Mouse (Mus musculus): Measurements from ENCODE around the gene N4bp3. TPM values are rescaled to one million over a fixed set of nuclear protein-coding genes. Genes with fewer than 3 reads are reported as not detected.

Gene N4bp3
- polyA plus RNA-seq, 1 experiment from 2014 or later, result 39.2 TPM

- no peak for DNase-seq
- no peak overlapping the region for H3K27ac ChIP-seq (ENCODE audit: low read depth)
- no peak overlapping the region for H3K9ac ChIP-seq
- H3K36me3 ChIP-seq (ENCODE audit: insufficient read depth), result peaks cover 98% of the 10 kb centered on the region
- no peaks in the 10 kb centered on the region for H3K9me3 ChIP-seq (ENCODE audit: low read depth, low read length)
- H3K4me2 ChIP-seq, result no peak overlapping the region
- H3K27me3 ChIP-seq (ENCODE audit: insufficient read depth, low read length), result no peaks in the 10 kb centered on the region
- no peak overlapping the region for H3K4me3 ChIP-seq (ENCODE audit: low read depth, low read length)
- no peaks in the 10 kb centered on the region for H3K4me1 ChIP-seq (ENCODE audit: insufficient read depth)
- 93% methylated on average over 1 of the region's 1 CpGs for WGBS
- no peak for ATAC-seq (ENCODE audit: insufficient read depth)
- no peak for TF ChIP-seq CTCF (IDR thresholded peaks at IDR 0.05; ENCODE audit: low read depth)
Measured at GRCm38 (mm10) chr11:51595459-51596083, 55.1 kb downstream of the N4bp3 start.

- TF ChIP-seq CTCF (IDR thresholded peaks at IDR 0.05; ENCODE audit: low read depth), result no peak
- Histone ChIP-seq H3K27me3 (ENCODE audit: insufficient read depth, low read length) (no peaks in the 10 kb centered on the region), H3K4me3 (ENCODE audit: low read depth, low read length) (no peak overlapping the region)
Measured at GRCm38 (mm10) chr11:51594715-51595350, 55.8 kb downstream of the N4bp3 start.

GRCm38 (mm10) chr11:51593849-51594248 lies 56.8 kb downstream of the N4bp3 start:
- Histone ChIP-seq H3K4me1 (ENCODE audit: insufficient read depth) (no peaks in the 10 kb centered on the region), H3K27ac (ENCODE audit: low read depth) (no peak overlapping the region), H3K9ac (no peak overlapping the region), H3K36me3 (ENCODE audit: insufficient read depth) (peaks cover 98% of the 10 kb centered on the region), H3K4me3 (ENCODE audit: low read depth, low read length) (no peak overlapping the region), H3K27me3 (ENCODE audit: insufficient read depth, low read length) (no peaks in the 10 kb centered on the region), H3K4me2 (no peak overlapping the region), H3K9me3 (ENCODE audit: low read depth, low read length) (no peaks in the 10 kb centered on the region)
- no peak for TF ChIP-seq CTCF (IDR thresholded peaks at IDR 0.05; ENCODE audit: low read depth)
- WGBS, result 85% methylated on average over 6 of the region's 6 CpGs
- DNase-seq, result no peak
- no peak for ATAC-seq (ENCODE audit: insufficient read depth)

More at GRCm38 (mm10) chr11:51594715-51595350, 55.8 kb downstream of the N4bp3 start:
- H3K9ac ChIP-seq, result no peak overlapping the region
- H3K4me2 ChIP-seq, result no peak overlapping the region
- WGBS, result 60% methylated on average over 3 of the region's 3 CpGs
- H3K9me3 ChIP-seq (ENCODE audit: low read depth, low read length), result no peaks in the 10 kb centered on the region
- no peak for ATAC-seq (ENCODE audit: insufficient read depth)
- H3K36me3 ChIP-seq (ENCODE audit: insufficient read depth), result peaks cover 98% of the 10 kb centered on the region
- no peaks in the 10 kb centered on the region for H3K4me1 ChIP-seq (ENCODE audit: insufficient read depth)
- DNase-seq, result peak; percentile 61
- no peak overlapping the region for H3K27ac ChIP-seq (ENCODE audit: low read depth)

GRCm38 (mm10) chr11:51593368-51593767 lies 57.3 kb downstream of the N4bp3 start:
- Histone ChIP-seq H3K36me3 (ENCODE audit: insufficient read depth) (peaks cover 98% of the 10 kb centered on the region), H3K27ac (ENCODE audit: low read depth) (no peak overlapping the region), H3K4me2 (no peak overlapping the region), H3K9ac (no peak overlapping the region), H3K27me3 (ENCODE audit: insufficient read depth, low read length) (no peaks in the 10 kb centered on the region), H3K4me1 (ENCODE audit: insufficient read depth) (no peaks in the 10 kb centered on the region), H3K4me3 (ENCODE audit: low read depth, low read length) (no peak overlapping the region), H3K9me3 (ENCODE audit: low read depth, low read length) (no peaks in the 10 kb centered on the region)
- ATAC-seq (ENCODE audit: insufficient read depth), result no peak
- DNase-seq, result no peak
- whole genome bisulfite sequencing, result 93% methylated on average over 4 of the region's 4 CpGs
- TF ChIP-seq CTCF (IDR thresholded peaks at IDR 0.05; ENCODE audit: low read depth), result no peak

Other genes starting within 250 kb of the N4bp3 start
- 19.6 and 23.3 TPM in 2 replicates for gene Phykpl, start 66.1 kb downstream of the N4bp3 start, polyA plus RNA-seq (2014; fragmentation: Nextera tagmentation; extraction: Ambion mirVana)
- 676 and 703 TPM in 2 replicates for gene Hnrnpab, start 44.0 kb downstream of the N4bp3 start, polyA plus RNA-seq (2014; fragmentation: Nextera tagmentation; extraction: Ambion mirVana)
- gene Nhp2, start 31.1 kb downstream of the N4bp3 start, polyA plus RNA-seq (2014; fragmentation: Nextera tagmentation; extraction: Ambion mirVana), result 178 and 187 TPM in 2 replicates
- 39.4 and 43.6 TPM in 2 replicates for gene Rmnd5b, start 14.9 kb downstream of the N4bp3 start, polyA plus RNA-seq (2014; fragmentation: Nextera tagmentation; extraction: Ambion mirVana)
- gene D930048N14Rik, start 112 bp upstream of the N4bp3 start, polyA plus RNA-seq (2014; fragmentation: Nextera tagmentation; extraction: Ambion mirVana), result 3.4 TPM in 2 replicates
- gene 0610009B22Rik, start 38.0 kb upstream of the N4bp3 start, polyA plus RNA-seq (2014; fragmentation: Nextera tagmentation; extraction: Ambion mirVana), result 81.0 and 86.4 TPM in 2 replicates
- gene Sec24a, start 112.8 kb upstream of the N4bp3 start, polyA plus RNA-seq (2014; fragmentation: Nextera tagmentation; extraction: Ambion mirVana), result 16.3 and 16.8 TPM in 2 replicates
- gene Sar1b, start 112.8 kb upstream of the N4bp3 start, polyA plus RNA-seq (2014; fragmentation: Nextera tagmentation; extraction: Ambion mirVana), result 105 and 109 TPM in 2 replicates
- gene Jade2, start 206.8 kb upstream of the N4bp3 start, polyA plus RNA-seq (2014; fragmentation: Nextera tagmentation; extraction: Ambion mirVana), result 1.3 and 1.6 TPM in 2 replicates

Data from lung, embryonic 14.5 days (tissue).